Mouse (Mus musculus) layer of hippocampus, adult 18-20 months (tissue): ENCODE measurements around the gene Adam26a. TPM values are rescaled to one million over a fixed set of nuclear protein-coding genes. Genes with fewer than 3 reads are reported as not detected.
"Not testable (repeated sequence)": the region's sequence is repeated elsewhere in the genome, so short reads cannot be mapped to it uniquely, and the experiment has no call there.

ENCODE experiments used
- DNase-seq, 2 experiments: peaks; one replicate each; pipeline ENCODE4 v3.0.0; 2022; ENCODE audit warnings: low spot score in 2 of 2
- long read RNA-seq: library from polyadenylated mRNA; stranded (forward); transcript quantifications from one replicate; pipeline ENCODE4 v2.0.0, GENCODE M21; 2021
- total RNA-seq, 2 experiments: library from RNA; stranded (reverse); gene quantifications; 2 replicates each; pipeline ENCODE4 v1.2.3; 2021

Adam26a gene
- total RNA-seq = not detected
- long read RNA-seq = 0 reads

GRCm38 (mm10) chr8:43576607-43577006 is at the start of gene Adam26a:
Gene Adam26a (minus strand): TSS chr8:43576707.
- DNase-seq = not testable (repeated sequence)

- DNase-seq = no peak
These were observed 39.5 kb upstream of the Adam26a start for GRCm38 (mm10) chr8:43616046-43616445.

GRCm38 (mm10) chr8:43603657-43604056 is 27.1 kb upstream of the Adam26a start:
- not testable (repeated sequence) for DNase-seq

DNA sequence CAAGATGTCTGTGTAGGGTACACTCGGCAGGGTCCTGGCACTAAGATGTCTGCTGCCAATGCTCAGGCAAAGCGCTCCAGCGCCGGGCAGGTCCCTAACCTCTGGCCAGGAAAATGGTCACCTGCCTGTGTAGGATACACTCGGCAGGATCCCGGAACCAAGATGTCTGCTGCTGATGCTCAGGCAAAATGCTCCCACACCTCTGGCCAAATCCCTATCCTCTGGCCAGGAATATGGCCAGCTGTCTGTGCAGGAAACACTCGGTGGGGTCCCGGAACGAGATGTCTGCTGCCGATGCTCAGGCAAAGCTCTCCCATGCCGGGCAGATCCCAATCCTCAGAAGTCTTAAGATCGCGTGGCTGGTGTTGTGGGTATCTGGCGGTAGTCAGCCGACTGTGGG is 26.7 kb upstream of the Adam26a start:
- not testable (repeated sequence) for DNase-seq

DNA sequence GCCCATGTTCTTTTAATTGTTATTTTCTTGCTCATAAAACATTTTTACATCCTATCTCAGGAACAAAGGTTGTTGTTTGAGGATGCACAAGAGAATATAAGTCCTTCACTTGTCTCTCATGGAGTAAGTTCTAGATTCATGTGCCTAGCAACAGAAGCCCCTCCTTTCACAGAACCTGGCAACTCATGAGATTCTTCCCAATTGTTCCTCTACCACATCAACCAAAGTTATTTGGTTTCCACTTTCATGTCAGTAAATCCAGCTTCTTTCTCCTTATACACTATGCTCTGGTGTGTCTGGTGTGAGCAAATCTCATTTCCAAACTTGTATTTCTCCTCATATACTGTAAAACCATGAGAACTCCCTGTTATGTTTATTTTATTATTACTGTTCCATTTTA is 48.5 kb downstream of the Adam26a start, which contains the start of gene Adam26b:
TSS of gene Adam26b (minus strand) at position 101 of the 400 bp plus-strand sequence.
- DNase-seq = not testable (repeated sequence)

Other genes starting within 250 kb of the Adam26a start
- not detected for gene Adam26b, start 48.6 kb downstream of the Adam26a start, total RNA-seq
- gene Gm5346, start 50.6 kb upstream of the Adam26a start, total RNA-seq = not detected
- gene Adam34, start 133.3 kb upstream of the Adam26a start, total RNA-seq = not detected